Mouse (Mus musculus): ENCODE data around the gene Sowaha.
A peak's percentile ranks its signal among the peaks of the same experiment; 100 is the strongest.

GRCm38 (mm10) chr11:53485719-53486118 lies 5.6 kb upstream of the Sowaha start:
- TF ChIP-seq POLR2A (IDR thresholded peaks at IDR 0.05; ENCODE audit: borderline replicate concordance, extremely low read depth, insufficient read depth, insufficient read length, poor library complexity, severe bottlenecking): no peak
- peak; percentile 30; the same call in 1 of the 2 replicates for TF ChIP-seq CTCF (IDR thresholded peaks at IDR 0.05; ENCODE audit: borderline replicate concordance, extremely low read depth, insufficient read depth, insufficient read length)
